Mouse (Mus musculus): ENCODE results near the gene Fbxw8.

- TF ChIP-seq POLR2A (IDR thresholded peaks at IDR 0.05; ENCODE audit: low read depth, low read length), result no peak
- no peak for TF ChIP-seq CTCF (IDR thresholded peaks at IDR 0.05; ENCODE audit: extremely low read depth, insufficient read length, insufficient replicate concordance, low read depth, low read length)
These were observed 15.6 kb downstream of the Fbxw8 start for GRCm38 (mm10) chr5:118139630-118140029.
